Mouse (Mus musculus): ENCODE measurements around the gene Raet1d. TPM values are rescaled to one million over a fixed set of nuclear protein-coding genes. Genes with fewer than 3 reads are reported as not detected.
A peak's percentile ranks its signal among the peaks of the same experiment; 100 is the strongest.
"Not testable (repeated sequence)": the region's sequence is repeated elsewhere in the genome, so short reads cannot be mapped to it uniquely, and the experiment has no call there.

Raet1d gene
- polyA plus RNA-seq, 1 experiment from 2014 or later, result 17.3 TPM

GRCm38 (mm10) chr10:22393028-22393824 lies 32.9 kb downstream of the Raet1d start:
- not testable (repeated sequence) for H3K27me3 ChIP-seq (ENCODE audit: low read depth, poor library complexity, severe bottlenecking); H3K4me1 ChIP-seq; H3K9me3 ChIP-seq (replicated peaks); H3K4me3 ChIP-seq; DNase-seq (ENCODE audit: low spot score); H3K27ac ChIP-seq; H3K36me3 ChIP-seq
- no CpG with 5 or more reads among the region's 2 CpGs for WGBS

DNA sequence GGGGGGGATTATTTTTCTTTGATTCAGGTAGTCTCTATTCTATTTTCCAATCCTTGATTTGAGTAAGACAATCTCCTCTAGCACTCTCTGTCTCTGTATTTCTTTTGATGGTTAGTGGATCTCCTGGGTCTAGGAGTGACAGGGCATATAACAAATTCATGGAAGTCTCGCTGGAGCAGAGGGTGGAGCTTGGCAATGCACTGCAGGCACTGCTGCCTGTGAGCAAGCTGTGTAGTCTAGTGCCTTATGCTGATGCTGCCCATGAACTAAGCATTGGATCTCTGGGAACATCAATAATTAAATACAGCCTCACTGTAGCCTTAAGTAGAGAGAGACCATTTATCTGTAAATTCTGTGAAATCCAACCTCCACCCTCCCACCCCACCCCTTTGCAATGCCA lies 36.3 kb downstream of the Raet1d start:
- H3K36me3 ChIP-seq; H3K27ac ChIP-seq; H3K27me3 ChIP-seq (ENCODE audit: low read depth, poor library complexity, severe bottlenecking); H3K4me1 ChIP-seq; DNase-seq (ENCODE audit: low spot score); H3K9me3 ChIP-seq (replicated peaks); H3K4me3 ChIP-seq: not testable (repeated sequence)
- WGBS, result 33% methylated on average over 1 of the region's 1 CpGs

- not testable (repeated sequence) for H3K27me3 ChIP-seq (ENCODE audit: low read depth, poor library complexity, severe bottlenecking); H3K4me3 ChIP-seq; H3K4me1 ChIP-seq; H3K9me3 ChIP-seq (replicated peaks); H3K27ac ChIP-seq; H3K36me3 ChIP-seq
- WGBS, result 1% methylated on average over 9 of the region's 11 CpGs
- DNase-seq (ENCODE audit: low spot score), result peak; percentile 67
Measured at GRCm38 (mm10) chr10:22402225-22402917, 42.0 kb downstream of the Raet1d start.

- DNase-seq (ENCODE audit: low spot score), result peak; percentile 19
- not testable (repeated sequence) for H3K27me3 ChIP-seq (ENCODE audit: low read depth, poor library complexity, severe bottlenecking); H3K4me1 ChIP-seq; H3K9me3 ChIP-seq (replicated peaks); H3K36me3 ChIP-seq; H3K4me3 ChIP-seq; H3K27ac ChIP-seq
- 0% methylated on average over 1 of the region's 8 CpGs for WGBS
Measured at GRCm38 (mm10) chr10:22413702-22414494, 53.5 kb downstream of the Raet1d start.

Other genes starting within 250 kb of the Raet1d start
- 16.0 and 18.7 TPM in 2 replicates for gene E030030I06Rik, start 211.3 kb upstream of the Raet1d start, polyA plus RNA-seq (2016; fragmentation: Nextera tagmentation; extraction: Ambion mirVana)
- gene Raet1e, start 202.0 kb upstream of the Raet1d start, polyA plus RNA-seq (2016; fragmentation: Nextera tagmentation; extraction: Ambion mirVana), result 12.6 and 12.8 TPM in 2 replicates
- gene H60b, start 202.0 kb upstream of the Raet1d start, polyA plus RNA-seq (2016; fragmentation: Nextera tagmentation; extraction: Ambion mirVana), result 0.35 TPM in 1 of 2 replicates, not detected in the other